Mouse (Mus musculus): ENCODE data around the gene Ncs1.

The Ncs1 gene

DNA sequence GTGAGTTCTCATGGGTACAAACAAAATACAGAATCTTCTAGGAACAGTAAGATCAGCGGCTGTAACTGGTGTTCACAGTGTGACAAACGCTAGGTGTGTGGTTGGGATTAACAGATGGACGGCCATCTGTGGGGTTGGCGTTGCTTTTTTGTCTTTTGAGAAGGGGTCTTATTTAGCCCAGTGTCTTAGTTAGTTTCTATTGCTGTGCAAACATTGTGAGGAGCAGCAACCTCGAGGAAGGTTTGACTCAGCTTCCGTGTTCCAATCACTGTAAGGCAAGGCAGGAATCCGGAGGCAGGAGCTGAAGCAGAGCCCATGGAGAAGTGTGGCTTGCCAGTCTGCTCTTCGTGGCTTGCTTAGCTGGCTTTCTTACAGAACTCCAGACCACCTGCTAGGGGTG lies 35.5 kb downstream of the Ncs1 start:
- no peak for DNase-seq (ENCODE audit: low spot score)

DNA sequence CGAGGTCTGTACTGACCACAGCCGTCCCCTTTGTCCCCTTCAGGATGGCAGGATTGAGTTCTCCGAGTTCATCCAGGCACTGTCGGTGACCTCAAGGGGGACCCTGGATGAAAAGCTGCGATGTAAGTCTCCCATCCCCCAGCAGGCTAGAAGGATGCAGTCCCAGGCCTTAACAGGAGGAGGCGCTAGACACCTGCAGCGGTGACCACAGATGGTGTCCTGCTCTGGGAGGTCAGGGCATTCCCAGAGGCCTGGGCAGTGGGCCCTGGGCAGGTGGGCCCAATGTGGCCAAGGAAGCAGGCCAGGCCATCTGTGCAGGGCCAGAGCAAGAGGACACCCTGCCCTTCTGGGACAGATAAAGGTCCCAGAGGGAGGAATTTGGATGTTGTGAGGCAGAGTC lies 36.6 kb downstream of the Ncs1 start:
- no peak for DNase-seq (ENCODE audit: low spot score)

DNA sequence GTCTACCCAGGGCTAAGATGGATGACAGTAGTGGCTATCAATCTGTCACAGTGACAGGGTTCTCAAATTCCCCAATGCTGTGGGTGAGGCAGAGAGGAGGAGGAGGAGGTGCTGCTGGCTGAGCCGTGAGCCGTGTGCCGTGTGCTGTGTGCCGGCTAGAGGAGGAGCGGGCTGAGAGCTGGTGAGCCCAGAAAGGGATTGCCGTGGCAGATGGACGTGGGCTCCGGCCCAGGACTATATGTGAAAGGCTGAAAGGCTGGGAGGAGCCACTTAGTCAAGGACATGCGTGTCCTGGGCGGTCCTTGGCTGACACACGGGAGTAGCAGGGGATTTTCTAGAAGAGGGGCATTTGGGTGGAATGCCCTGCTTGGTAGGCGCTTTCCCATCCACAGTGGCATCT lies 37.3 kb downstream of the Ncs1 start:
- DNase-seq (ENCODE audit: low spot score), result no peak

DNA sequence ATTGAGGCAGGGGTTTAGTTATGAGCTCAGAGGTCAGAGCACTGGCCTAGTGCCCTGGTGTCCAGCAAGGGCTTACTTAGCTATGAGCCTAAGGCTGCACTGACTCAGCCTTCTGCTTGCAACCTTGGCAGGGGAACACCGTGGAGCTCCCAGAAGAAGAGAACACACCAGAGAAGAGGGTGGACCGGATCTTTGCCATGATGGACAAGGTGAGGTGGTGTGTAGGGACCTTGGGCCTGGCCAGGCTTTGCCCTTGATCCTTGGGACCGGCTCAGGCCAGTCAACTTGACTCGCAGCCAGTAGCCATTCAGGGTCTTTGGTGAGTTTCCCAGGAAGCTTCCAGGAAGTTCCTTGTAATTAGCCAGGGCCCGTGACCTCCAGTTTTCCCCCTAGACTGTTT lies 38.9 kb downstream of the Ncs1 start:
- no peak for DNase-seq (ENCODE audit: low spot score)

DNA sequence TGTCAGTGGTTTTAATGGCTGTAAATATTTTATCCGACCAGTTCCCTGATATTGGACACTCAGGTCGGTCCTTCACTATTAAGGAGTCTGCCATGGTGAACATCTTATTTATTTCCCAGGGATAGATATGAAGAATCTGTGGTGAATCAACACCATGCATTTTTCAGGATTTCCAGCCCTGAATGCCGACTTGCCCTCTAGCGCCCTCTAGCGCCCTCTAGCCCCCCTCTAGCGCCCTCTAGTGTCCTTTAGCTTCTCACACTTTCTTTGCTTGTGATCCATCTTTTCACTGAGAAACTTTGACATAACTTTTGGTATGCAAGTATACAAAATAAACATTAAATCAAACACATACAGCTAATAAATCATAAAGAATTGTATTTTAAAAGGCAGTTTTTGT lies 45.8 kb downstream of the Ncs1 start:
- DNase-seq (ENCODE audit: low spot score), result no peak

DNA sequence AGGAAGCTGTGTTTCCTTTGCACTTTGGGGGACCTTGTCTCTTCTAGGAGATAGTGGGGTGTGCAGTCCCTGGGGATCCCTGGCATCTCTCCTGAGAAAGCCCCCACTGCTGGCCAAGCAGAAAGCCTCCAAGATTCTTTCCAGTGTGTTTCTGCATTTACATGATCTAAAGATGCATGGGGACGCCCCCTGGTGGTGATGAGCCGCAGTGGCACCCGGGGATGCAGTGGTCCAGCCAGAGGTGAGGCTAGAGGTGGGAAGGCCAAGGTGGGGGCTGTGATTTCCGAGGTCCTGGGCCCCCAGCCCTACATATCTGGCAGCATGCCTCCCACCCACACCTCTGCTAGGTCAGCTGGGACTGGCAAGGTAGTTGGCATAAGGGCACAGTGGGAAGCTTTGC lies 49.4 kb downstream of the Ncs1 start:
- peak; percentile 69 for DNase-seq (ENCODE audit: low spot score)

DNA sequence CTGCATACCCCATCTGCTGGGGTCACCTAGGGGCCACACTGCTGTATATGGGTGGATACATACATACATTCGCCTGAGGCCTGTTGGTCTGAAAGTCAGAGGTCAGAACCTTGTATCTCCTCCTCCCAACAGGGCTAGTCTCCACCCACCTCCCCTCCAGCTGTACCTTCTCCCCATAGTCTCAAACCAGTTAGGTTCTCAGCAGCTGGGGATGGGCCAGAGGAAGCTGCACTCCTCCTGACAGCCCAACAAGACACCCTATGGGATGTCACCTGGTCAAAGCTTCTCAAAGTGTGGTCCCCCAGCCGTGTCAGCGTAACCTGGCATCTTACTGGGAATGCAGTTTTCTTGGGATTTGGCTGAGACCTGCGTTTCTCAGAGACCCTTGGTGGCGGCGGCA lies 50.8 kb downstream of the Ncs1 start:
- DNase-seq (ENCODE audit: low spot score), result no peak

DNA sequence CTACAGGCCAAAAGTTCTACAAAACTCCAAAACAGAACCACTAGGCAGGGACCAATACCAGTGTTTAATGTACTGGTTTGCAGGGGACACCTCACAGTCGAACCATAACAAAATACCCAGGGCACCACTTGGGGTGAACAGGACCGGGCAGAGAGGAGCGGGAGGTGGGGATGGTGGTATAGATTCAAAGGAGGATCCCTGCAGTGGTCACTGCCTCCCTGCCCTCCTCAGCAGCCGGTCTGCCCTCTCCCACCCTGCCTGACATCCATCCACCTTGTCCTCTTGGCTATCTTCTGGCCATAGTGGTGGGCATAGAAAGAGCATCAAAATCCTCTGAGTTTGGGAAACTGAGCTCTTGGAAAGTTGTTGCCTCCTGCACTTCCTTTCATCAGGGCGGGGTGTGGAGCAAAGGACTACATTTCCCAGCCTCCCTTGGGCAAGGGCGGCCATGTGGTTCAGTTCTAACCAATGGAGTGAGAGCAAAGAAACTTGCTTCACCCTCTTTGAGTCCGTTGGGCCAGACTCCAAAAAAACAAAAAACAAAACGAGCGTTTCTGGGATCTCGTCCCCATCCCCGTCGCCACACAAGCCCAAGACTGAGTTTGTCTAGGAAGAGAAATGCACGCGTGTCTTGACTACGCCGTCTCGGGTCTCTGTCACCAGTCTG lies 52.1 kb downstream of the Ncs1 start:
- DNase-seq (ENCODE audit: low spot score), result peak; percentile 43

DNA sequence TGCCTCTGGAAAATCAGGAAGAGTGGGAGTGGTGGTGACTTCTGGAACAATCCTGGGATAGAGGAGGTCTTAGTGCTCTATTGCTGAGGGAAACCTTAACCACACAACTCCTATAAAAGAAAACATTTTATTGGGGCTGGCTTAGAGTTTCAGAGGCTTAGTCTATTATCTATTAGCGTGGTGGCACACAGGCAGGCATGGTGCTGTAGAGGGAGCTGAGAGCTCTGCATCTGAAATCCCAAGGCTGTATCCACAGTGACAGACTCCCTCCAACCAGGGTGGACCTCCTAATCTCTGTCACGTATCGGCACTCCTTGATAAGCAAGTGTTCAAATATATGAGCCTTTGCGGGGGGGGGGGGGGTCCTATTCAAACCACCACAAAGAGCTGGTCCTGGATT lies 53.2 kb downstream of the Ncs1 start:
- no peak for DNase-seq (ENCODE audit: low spot score)

DNA sequence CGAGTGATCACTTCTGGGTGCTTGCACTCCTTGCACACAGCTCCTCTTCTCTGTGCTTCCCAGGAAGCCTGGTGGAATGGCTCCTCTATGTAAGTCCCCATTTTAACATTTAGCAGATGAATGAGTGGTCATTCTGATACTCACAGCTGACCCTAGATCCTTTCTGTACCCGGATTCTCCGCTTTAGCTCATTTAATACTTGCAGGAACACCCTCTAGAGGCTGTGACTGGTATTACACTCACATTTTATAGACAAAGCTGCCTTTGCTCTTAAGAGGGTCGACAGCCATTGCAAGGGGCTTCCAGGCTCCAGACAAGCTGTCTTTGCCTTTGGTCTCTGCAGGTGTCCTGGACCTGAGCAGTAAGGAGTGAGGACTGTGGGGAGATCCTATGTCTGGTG lies 53.6 kb downstream of the Ncs1 start:
- DNase-seq (ENCODE audit: low spot score), result no peak

DNA sequence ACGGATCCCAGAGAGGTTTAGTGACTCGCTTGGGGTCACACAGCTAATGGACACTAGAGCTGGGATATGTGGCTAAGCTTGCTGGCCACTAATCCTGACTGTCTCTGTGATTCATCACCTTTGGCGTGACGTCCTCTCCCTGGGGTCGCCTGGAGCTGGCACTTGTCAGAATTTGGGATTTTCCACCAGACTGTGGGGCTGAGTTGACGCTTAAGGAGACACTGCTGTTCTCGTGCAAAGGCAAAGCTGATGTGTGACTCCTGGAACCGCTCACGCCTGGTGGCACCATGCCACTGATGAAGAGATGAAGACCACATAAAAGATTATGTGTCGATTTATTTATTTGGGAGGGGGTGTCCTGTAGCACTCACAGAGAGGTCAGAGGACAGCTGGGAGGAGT lies 54.4 kb downstream of the Ncs1 start:
- DNase-seq (ENCODE audit: low spot score), result no peak

DNA sequence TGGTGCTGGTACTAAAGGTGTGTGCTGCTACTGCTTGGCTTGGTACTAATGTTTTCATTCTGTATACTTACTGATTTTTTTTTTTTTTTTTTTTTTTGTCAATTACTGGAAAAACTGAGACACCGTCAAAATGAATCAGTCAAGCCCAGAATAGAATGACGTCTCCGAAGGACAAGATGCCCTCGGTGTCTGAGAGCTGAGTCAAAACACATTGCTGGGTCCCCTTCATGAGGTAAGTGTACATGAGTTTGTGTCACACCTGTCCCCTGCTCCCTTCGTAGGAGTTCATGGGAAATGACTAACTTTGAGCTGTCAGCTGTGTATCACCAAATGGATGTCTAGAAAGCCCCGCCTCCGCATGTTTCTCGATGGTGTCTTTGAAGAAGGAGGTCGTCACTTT lies 57.6 kb downstream of the Ncs1 start:
- DNase-seq (ENCODE audit: low spot score), result no peak

DNA sequence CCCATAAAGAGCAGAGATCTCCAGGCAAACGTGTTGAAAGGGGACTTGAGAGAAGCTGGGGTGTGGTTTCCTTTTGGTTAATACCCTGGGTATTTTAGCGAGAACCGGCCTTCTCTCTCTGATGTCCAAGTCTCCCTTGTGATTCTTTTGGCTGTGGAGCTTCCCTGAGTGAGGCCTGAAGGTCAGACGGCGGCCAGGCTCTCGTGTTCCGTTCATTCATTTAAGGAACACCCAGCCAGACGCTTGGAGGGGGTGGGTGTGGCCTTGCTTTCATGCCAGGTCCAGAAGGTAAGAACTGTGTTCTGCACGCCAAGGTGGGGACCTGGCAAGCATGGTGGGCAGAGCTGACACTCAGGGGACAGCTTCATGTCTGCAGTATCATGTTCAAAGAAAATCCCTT lies 58.6 kb downstream of the Ncs1 start:
- no peak for DNase-seq (ENCODE audit: low spot score)

DNA sequence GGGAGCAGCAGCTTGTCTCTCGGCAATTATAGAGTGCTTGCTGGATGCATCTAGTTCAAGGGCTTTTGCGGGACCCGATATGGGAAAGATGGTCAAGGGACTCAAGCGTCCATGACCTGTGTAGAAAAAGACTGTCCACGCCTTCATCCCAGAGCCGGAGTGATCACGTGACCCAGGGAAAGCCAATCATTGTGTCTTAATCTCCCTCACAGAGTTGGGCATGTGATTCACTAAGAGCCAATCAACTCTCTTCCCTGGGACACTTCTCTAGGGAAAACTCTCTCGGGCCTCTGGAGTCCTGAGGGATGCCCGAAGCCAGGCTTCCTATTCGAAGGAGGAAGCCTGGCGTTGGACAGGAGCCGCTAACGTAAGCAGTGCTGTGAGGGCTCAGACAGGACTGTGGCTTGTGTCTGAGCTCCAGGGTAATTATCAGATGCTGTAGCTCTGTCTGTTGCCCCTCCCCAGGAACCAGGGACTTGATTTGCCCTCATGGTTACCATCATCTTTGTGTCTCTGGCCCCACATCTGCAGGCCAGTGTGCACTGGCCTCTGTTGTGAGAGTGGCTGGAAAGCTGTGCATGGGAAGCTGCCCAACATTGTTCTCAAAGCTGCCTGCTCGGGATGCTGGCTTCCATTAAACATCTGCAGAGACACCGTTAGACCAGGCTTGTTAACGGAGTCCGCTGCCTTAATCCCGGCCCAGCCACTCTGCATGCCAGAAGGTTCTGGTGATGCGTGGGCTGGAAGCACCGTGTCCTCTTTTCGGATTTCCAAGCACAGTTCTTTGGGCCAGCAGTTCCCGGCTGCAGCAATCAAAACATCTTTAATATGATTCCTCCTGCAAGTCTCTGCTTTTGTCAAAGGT lies 59.4 kb downstream of the Ncs1 start:
- DNase-seq (ENCODE audit: low spot score), result peak; percentile 62

DNA sequence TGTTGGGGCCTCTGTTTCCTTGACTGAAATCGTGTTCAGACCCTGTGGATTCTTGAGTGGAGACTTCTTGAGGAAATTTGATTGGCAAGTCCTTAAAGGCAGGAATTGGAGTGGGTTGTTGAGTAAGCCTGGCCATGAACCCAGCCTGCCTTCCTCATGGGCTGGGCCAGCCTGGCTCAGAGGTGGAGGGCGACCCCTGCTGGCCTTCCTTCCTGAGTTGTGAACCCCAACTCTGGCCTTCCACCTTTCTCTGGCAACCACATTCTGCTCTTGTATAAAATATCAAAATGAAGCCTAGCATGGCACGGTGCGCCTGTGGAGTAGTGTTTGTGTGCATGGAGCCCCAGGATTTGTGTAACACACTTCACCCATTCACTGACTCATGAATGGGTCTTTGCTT lies 60.1 kb downstream of the Ncs1 start:
- no peak for DNase-seq (ENCODE audit: low spot score)

DNA sequence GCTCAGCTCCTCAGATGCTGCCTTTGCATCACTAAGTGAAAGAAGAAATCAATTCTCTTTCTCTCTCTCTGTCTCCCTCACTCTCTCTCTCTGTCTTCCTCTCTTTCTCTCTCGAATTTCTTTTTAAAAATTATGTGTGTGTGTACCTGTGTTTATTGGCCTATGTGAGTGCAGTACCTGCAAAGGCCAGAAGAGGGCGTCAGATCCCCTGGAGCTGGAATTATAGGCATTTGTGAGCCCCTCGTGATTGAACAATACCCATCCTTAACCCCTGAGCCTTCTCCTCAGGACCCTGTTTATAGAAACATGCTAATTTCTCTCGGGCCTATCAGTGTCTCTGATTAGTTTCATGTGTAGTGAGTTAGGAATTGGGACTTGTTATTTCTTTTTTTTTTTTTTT lies 62.6 kb downstream of the Ncs1 start:
- DNase-seq (ENCODE audit: low spot score), result no peak

DNA sequence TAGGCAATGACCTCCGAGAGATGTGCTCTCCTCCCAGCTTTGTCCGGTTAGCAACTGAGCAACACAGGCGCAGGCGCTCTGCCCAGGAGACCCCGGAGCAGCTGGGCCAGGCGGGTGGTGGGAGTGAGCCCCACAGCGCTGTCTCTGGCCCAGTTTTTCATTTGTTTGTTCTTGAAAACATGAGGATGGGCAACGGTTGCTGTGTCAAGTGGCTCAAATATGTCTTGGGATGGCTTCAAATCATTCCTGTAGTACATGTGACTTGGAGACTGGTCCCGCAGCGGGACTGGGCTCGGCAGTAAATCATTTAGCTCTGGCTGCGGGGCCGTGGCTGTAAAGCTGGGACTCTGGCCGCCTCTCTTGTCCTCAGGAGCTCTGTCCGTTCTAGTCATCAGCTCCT lies 63.9 kb downstream of the Ncs1 start:
- no peak for DNase-seq (ENCODE audit: low spot score)

DNA sequence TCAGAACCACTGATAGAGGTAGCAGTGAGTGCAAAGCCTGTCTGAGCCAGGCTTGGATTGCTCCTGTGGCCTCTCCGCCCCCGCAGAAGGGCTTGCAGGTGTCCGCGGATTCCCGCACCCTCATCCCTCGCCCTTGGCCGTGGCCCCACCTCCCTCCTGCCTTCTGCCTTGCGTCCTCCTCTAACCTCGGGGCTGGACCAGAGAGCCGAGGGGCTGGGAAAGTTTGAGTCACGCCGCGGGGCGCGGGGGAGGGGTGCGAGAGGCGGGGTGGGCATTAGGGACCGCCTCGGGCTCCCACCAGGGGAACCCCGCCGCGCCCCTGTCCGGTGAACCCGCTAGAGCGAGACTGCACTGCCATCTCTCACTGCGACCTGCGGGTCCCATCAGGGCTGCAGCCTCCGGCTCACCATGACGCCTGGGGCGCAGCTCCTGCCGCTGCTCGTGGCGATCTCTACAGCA lies 68.4 kb downstream of the Ncs1 start, which contains the start of gene Hmcn2:
TSS of gene Hmcn2 (plus strand) at position 409 of the 459 bp plus-strand sequence.
- no peak for DNase-seq (ENCODE audit: low spot score)

DNA sequence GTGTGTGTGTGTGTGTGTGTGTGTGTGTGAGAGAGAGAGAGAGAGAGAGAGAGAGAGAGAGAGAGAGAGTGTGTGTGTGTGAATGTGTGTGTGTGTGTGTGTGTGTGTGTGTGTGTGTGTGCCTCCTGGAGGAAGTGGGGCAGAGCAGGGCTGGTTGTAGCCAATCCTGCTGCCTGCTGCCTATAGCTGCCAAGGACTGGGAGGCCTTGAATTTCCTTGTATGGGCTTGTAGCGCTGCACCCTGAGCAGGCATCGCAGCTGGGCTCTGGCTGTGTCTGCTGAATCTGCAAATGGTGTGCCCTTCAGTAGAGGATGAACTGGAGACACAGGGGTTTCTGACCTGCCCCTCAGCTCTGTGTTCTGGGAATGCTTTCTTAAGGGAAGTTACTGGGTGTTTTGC lies 72.5 kb downstream of the Ncs1 start:
- DNase-seq (ENCODE audit: low spot score), result no peak

DNA sequence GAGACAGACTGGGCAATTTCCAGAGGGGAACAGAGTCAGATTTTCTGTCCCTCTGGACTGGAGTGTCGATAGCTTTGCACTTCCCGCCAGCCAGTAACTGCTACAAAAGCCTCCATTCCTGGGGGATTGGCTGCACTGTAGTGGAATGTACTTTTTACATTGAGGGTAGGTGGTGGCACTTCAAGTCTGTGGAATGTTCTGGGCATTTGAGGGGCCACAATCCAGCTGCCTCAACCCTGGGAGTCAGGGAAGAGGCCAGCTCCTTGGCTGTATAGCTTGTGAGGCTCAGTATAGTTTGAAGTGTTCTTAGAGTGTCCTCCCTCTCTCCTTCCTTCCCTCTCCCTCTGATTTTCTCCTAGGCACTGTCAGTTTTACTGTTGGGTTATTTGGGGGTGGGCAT lies 73.6 kb downstream of the Ncs1 start:
- no peak for DNase-seq (ENCODE audit: low spot score)

DNA sequence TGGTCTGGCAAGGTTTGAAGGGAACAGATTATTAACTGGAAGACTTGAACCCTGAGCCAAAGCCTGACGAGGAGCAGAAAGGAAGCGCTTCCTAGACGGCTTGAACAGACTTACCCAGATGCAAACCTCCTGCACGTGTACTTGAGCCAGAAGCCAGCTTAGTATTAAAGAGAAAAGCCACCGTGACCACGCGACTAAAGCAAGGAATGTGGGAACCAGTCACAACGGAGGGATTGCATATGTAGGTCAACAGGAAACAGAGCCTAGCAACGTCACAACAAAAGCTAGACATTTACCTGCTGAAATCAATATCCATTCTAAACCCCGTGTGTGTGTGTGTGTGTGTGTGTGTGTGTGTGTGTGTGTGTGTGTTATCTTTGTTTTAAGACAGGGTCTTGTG lies 81.6 kb downstream of the Ncs1 start:
- DNase-seq (ENCODE audit: low spot score), result no peak

DNA sequence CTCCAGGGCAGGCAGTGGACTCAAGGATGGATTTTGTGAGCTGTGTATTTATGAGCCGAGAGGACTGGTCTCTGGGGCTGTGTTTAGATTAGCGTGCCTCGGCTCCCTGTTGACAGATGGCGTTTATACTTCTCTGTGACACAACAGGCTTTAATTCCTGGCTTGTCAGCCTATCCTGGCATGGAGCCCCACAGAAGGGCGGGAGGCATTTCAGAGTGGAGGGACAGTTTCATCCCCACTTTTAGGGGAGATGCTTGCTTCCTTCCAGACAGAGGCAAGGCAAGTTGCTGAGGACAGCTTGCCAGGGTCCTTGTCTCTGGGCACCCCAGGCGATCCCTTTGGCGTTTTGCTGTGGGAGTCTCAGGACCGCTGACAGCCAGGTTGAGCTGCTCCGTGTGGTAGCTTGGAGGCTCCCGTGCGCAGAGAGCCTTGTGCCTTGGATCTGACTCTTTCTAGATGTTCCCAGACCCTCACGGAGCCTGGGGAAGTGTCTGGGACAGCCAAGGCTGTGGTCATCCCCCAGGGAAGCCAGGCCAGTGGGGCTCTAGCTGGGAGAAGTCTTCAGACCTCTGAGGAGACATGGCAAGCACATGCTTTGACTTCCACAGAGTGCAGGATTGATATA lies 92.2 kb downstream of the Ncs1 start:
- no peak for DNase-seq (ENCODE audit: low spot score)

DNA sequence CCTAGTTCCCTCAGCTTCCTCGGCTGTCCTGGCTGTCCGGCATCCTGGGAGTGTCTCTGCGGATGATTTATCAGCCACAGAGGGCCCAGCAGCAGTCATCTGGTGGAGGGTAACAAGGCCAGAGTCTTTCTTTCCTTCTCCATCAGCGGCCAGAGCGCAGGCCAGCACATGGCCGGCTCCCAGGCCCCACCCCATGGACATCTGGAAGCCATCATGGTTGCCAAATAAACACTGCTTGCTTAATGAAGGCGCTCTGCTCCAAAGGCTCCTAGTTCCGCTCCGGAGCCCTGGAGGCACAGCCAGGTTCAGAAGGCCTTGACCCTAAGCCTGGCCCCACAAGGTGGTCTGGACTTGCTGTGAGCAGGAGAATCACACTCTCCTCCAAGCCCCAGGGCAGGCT lies 94.2 kb downstream of the Ncs1 start:
- no peak for DNase-seq (ENCODE audit: low spot score)

Data from testis, postnatal 14 days (tissue).